Mouse (Mus musculus) myocyte (in vitro differentiated cells): ENCODE data around the gene Cybrd1. TPM values are rescaled to one million over a fixed set of nuclear protein-coding genes. Genes with fewer than 3 reads are reported as not detected.

Experiments
- H3K27me3 ChIP-seq: one replicate; pipeline ENCODE4 v1.6.1; 2011; ENCODE audit not compliant: control insufficient read depth, insufficient read depth, insufficient read length
- H3K36me3 ChIP-seq: one replicate; pipeline ENCODE4 v1.6.1; 2011; ENCODE audit not compliant: control insufficient read depth, insufficient read depth
- H3K4me2 ChIP-seq: one replicate; pipeline ENCODE4 v1.6.1; 2011; ENCODE audit warnings: low read depth, control low read depth
- H3K4me3 ChIP-seq: one replicate; pipeline ENCODE4 v1.5.1; 2011; ENCODE audit warnings: mild to moderate bottlenecking, control low read depth, moderate library complexity
- H3K79me2 ChIP-seq: one replicate; pipeline ENCODE4 v1.6.1; 2011; ENCODE audit not compliant: control insufficient read depth, insufficient read depth
- H3ac ChIP-seq: one replicate; pipeline ENCODE4 v1.6.1; 2011; ENCODE audit not compliant: control insufficient read depth, insufficient read length
- CEBPB ChIP-seq: IDR thresholded peaks from 2 replicates; pipeline ENCODE4 v1.6.1; 2011; ENCODE audit warnings: mild to moderate bottlenecking, moderate library complexity; ENCODE audit not compliant: poor library complexity, insufficient read depth, severe bottlenecking
- E2F4 ChIP-seq: IDR thresholded peaks from one replicate; pipeline ENCODE4 v1.6.1; 2011; ENCODE audit warnings: mild to moderate bottlenecking, control low read depth, moderate library complexity; ENCODE audit not compliant: insufficient read depth
- MAX ChIP-seq: IDR thresholded peaks from one replicate; pipeline ENCODE4 v1.6.1; 2011; ENCODE audit warnings: low read depth, mild to moderate bottlenecking, control low read depth
- MYOD1 ChIP-seq, 3 experiments: IDR thresholded peaks; one replicate each; pipeline ENCODE4 v1.6.1; 2011; ENCODE audit warnings: control low read depth in 2 of 3, low read depth in 2 of 3, mild to moderate bottlenecking in 2 of 3, moderate library complexity in 1 of 3; ENCODE audit not compliant: insufficient read length in 2 of 3, control insufficient read depth in 1 of 3
- MYOG ChIP-seq, 3 experiments: IDR thresholded peaks; one replicate each; pipeline ENCODE4 v1.6.1; 2011; ENCODE audit warnings: control low read depth in 2 of 3, low read depth in 2 of 3, mild to moderate bottlenecking in 2 of 3; ENCODE audit not compliant: insufficient read length in 2 of 3, control insufficient read depth in 1 of 3, insufficient read depth in 1 of 3
- POLR2A ChIP-seq: IDR thresholded peaks from one replicate; pipeline ENCODE4 v1.6.1; 2011; ENCODE audit warnings: low read depth, mild to moderate bottlenecking, control low read depth, moderate library complexity; ENCODE audit not compliant: insufficient read length
- POLR2AphosphoS2 ChIP-seq: IDR thresholded peaks from one replicate; pipeline ENCODE4 v1.6.1; 2011; ENCODE audit warnings: low read depth, control low read depth; ENCODE audit not compliant: insufficient read length
- REST ChIP-seq: IDR thresholded peaks from one replicate; pipeline ENCODE4 v1.6.1; 2011; ENCODE audit warnings: mild to moderate bottlenecking, control low read depth, moderate library complexity; ENCODE audit not compliant: insufficient read depth, insufficient read length
- SRF ChIP-seq: IDR thresholded peaks from one replicate; pipeline ENCODE4 v1.6.1; 2011; ENCODE audit warnings: low read depth; ENCODE audit not compliant: control insufficient read depth, insufficient read length
- TCF12 ChIP-seq: IDR thresholded peaks from one replicate; pipeline ENCODE4 v1.6.1; 2011; ENCODE audit warnings: mild to moderate bottlenecking, control low read depth; ENCODE audit not compliant: poor library complexity, insufficient read depth, severe bottlenecking
- TCF3 ChIP-seq: IDR thresholded peaks from one replicate; pipeline ENCODE4 v1.6.1; 2011; ENCODE audit warnings: low read depth, control low read depth; ENCODE audit not compliant: insufficient read length
- USF1 ChIP-seq: IDR thresholded peaks from one replicate; pipeline ENCODE4 v1.6.1; 2011; ENCODE audit warnings: low read depth, mild to moderate bottlenecking, control low read depth, moderate library complexity
- polyA plus RNA-seq: library from polyadenylated mRNA; unstranded; fragments of >200 nt; fragmentation: generic; extraction: Trizol; gene quantifications from one replicate; pipeline ENCODE4 v1.2.1, GENCODE M21; 2012; ENCODE audit warnings: missing spikeins

Cybrd1 gene
- polyA plus RNA-seq, 1 experiment = 0.02 TPM

GRCm38 (mm10) chr2:71146266-71146665, 28.5 kb downstream of the Cybrd1 start:
- H3K79me2 ChIP-seq = no peaks in the 10 kb centered on the region
- H3ac ChIP-seq = no peak overlapping the region
- no peaks in the 10 kb centered on the region for H3K36me3 ChIP-seq
- H3K27me3 ChIP-seq = no peaks in the 10 kb centered on the region
- TF ChIP-seq TCF3 (no peak), TCF12 (no peak), E2F4 (no peak), MYOD1 (IDR thresholded peaks at IDR 0.05; ENCODE audit: control insufficient read depth in 1 of 3, insufficient read length in 2 of 3, low read depth in 2 of 3) (no peak), CEBPB (no peak), MAX (no peak), POLR2AphosphoS2 (no peak), REST (no peak), USF1 (no peak)
- no peak overlapping the region for H3K4me3 ChIP-seq
- no peak overlapping the region for H3K4me2 ChIP-seq

- H3ac ChIP-seq = no peak overlapping the region
- TF ChIP-seq TCF3 = no peak
- TF ChIP-seq MAX = no peak
- TF ChIP-seq USF1 = no peak
- no peak for TF ChIP-seq CEBPB
- TF ChIP-seq MYOG (IDR thresholded peaks at IDR 0.05; ENCODE audit: control insufficient read depth in 1 of 3, insufficient read depth in 1 of 3, insufficient read length in 2 of 3, low read depth in 2 of 3) = no peak
- TF ChIP-seq POLR2A = no peak
- TF ChIP-seq POLR2AphosphoS2 = no peak
- TF ChIP-seq REST = no peak
- no peak for TF ChIP-seq TCF12
- no peak for TF ChIP-seq E2F4
- no peak for TF ChIP-seq SRF
- TF ChIP-seq MYOD1 (IDR thresholded peaks at IDR 0.05; ENCODE audit: control insufficient read depth in 1 of 3, insufficient read length in 2 of 3, low read depth in 2 of 3) = no peak
- H3K4me3 ChIP-seq = no peak overlapping the region
- no peaks in the 10 kb centered on the region for H3K79me2 ChIP-seq
- no peaks in the 10 kb centered on the region for H3K36me3 ChIP-seq
- H3K27me3 ChIP-seq = no peaks in the 10 kb centered on the region
- no peak overlapping the region for H3K4me2 ChIP-seq
Measured at GRCm38 (mm10) chr2:71147816-71148215, 30.1 kb downstream of the Cybrd1 start.

GRCm38 (mm10) chr2:71152170-71152569, 34.4 kb downstream of the Cybrd1 start:
- TF ChIP-seq POLR2A (no peak), POLR2AphosphoS2 (no peak), SRF (no peak), REST (no peak)
- H3K36me3 ChIP-seq = no peaks in the 10 kb centered on the region
- H3K4me2 ChIP-seq = no peak overlapping the region
- no peak overlapping the region for H3K4me3 ChIP-seq
- H3K79me2 ChIP-seq = no peaks in the 10 kb centered on the region
- no peak overlapping the region for H3ac ChIP-seq
- H3K27me3 ChIP-seq = no peaks in the 10 kb centered on the region

- no peak overlapping the region for H3K4me3 ChIP-seq
- no peak overlapping the region for H3K4me2 ChIP-seq
- H3K27me3 ChIP-seq = no peaks in the 10 kb centered on the region
- no peak overlapping the region for H3ac ChIP-seq
- no peaks in the 10 kb centered on the region for H3K36me3 ChIP-seq
- no peaks in the 10 kb centered on the region for H3K79me2 ChIP-seq
- no peak for TF ChIP-seq TCF3
- TF ChIP-seq REST = no peak
- TF ChIP-seq E2F4 = no peak
- no peak for TF ChIP-seq USF1
- no peak for TF ChIP-seq MYOG (IDR thresholded peaks at IDR 0.05; ENCODE audit: control insufficient read depth in 1 of 3, insufficient read depth in 1 of 3, insufficient read length in 2 of 3, low read depth in 2 of 3)
- TF ChIP-seq CEBPB = no peak
- TF ChIP-seq POLR2AphosphoS2 = no peak
- no peak for TF ChIP-seq POLR2A
- TF ChIP-seq MYOD1 (IDR thresholded peaks at IDR 0.05; ENCODE audit: control insufficient read depth in 1 of 3, insufficient read length in 2 of 3, low read depth in 2 of 3) = no peak
- TF ChIP-seq MAX = no peak
- no peak for TF ChIP-seq SRF
- TF ChIP-seq TCF12 = no peak
Measured at GRCm38 (mm10) chr2:71155486-71155885, 37.8 kb downstream of the Cybrd1 start.

GRCm38 (mm10) chr2:71156446-71156845, 38.7 kb downstream of the Cybrd1 start:
- Histone ChIP-seq H3K4me2 (no peak overlapping the region), H3K36me3 (no peaks in the 10 kb centered on the region), H3ac (no peak overlapping the region), H3K27me3 (no peaks in the 10 kb centered on the region), H3K4me3 (no peak overlapping the region), H3K79me2 (no peaks in the 10 kb centered on the region)
- TF ChIP-seq POLR2AphosphoS2 (no peak), MYOD1 (IDR thresholded peaks at IDR 0.05; ENCODE audit: control insufficient read depth in 1 of 3, insufficient read length in 2 of 3, low read depth in 2 of 3) (no peak), REST (no peak), E2F4 (no peak), SRF (no peak), CEBPB (no peak)
